In the genomic region with DNA sequence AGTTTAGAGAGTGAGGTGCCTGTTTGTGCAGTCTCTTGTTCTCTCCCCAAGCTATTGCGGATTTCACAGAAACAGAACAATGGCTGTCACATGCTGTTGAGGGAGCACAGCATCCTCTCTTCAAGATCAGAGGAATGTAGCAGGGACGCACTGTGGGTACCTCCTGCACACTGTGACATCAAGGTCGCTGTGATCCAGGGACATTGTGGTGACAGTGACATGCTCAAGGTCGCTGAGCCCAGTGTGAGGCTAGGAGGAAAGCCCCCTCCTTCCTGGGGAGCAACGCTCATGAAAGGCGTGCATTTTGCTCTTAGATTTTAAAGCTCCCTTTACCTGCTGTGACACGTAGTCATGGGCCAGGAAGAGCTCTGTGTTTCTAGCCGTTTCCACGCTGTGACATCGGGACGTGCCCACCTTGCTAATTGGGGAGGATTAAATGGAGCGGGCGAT, we compare ENCODE assay signal across 8 mouse cellular contexts.
DNase-seq lines count a peak whose midpoint lies in the region; ATAC-seq and TF ChIP-seq lines count a peak whose summit lies in the region.

No protein-coding gene starts in this region.

- TF ChIP-seq POLR2A in kidney, adult 2 months (IDR thresholded peaks at IDR 0.05; ENCODE audit: low read depth, low read length) = no peak

- H3K27ac ChIP-seq in kidney, postnatal 0 days = no peak overlapping the region
- no peak overlapping the region for H3K27ac ChIP-seq in kidney, adult 2 months (ENCODE audit: insufficient read depth, low read depth, low read length)
- H3K27ac ChIP-seq in embryonic facial prominence, embryonic 10.5 days (replicated peaks) = peak overlapping the region; percentile 58; the same call in 1 of the 2 replicates
- H3K27ac ChIP-seq in hindbrain, embryonic 10.5 days = peak overlapping the region; percentile 69
- H3K27ac ChIP-seq in midbrain, embryonic 16.5 days (ENCODE audit: low read length) = peak overlapping the region; percentile 97

- no peaks in the 10 kb centered on the region for H3K36me3 ChIP-seq in kidney, postnatal 0 days (ENCODE audit: insufficient read depth, low read length)
- no peaks in the 10 kb centered on the region for H3K36me3 ChIP-seq in kidney, adult 2 months (ENCODE audit: control insufficient read depth, insufficient read depth, low read length)
- H3K36me3 ChIP-seq in embryonic facial prominence, embryonic 10.5 days (replicated peaks) = no peaks in the 10 kb centered on the region
- H3K36me3 ChIP-seq in hindbrain, embryonic 10.5 days = no peaks in the 10 kb centered on the region
- H3K36me3 ChIP-seq in midbrain, embryonic 16.5 days (ENCODE audit: control insufficient read depth, insufficient read depth, low read length) = no peaks in the 10 kb centered on the region

- H3K4me3 ChIP-seq in kidney, postnatal 0 days (replicated peaks; ENCODE audit: low read depth, low read length) = no peak overlapping the region
- H3K4me3 ChIP-seq in kidney, adult 2 months (ENCODE audit: insufficient read depth, low read depth, low read length) = no peak overlapping the region
- peak overlapping the region; percentile 40 for H3K4me3 ChIP-seq in embryonic facial prominence, embryonic 10.5 days
- H3K4me3 ChIP-seq in hindbrain, embryonic 10.5 days = peak overlapping the region; percentile 37
- H3K4me3 ChIP-seq in midbrain, embryonic 16.5 days (ENCODE audit: low read depth, low read length) = no peak overlapping the region

- WGBS in kidney, postnatal 0 days = 11% methylated on average over 13 of the region's 13 CpGs
- 13% methylated on average over 13 of the region's 13 CpGs for WGBS in kidney, adult 2 months
- 5% methylated on average over 13 of the region's 13 CpGs for WGBS in embryonic facial prominence, embryonic 10.5 days
- WGBS in hindbrain, embryonic 10.5 days = 5% methylated on average over 13 of the region's 13 CpGs
- 3% methylated on average over 13 of the region's 13 CpGs for WGBS in midbrain, embryonic 16.5 days

- no peak for TF ChIP-seq CTCF in kidney, postnatal 0 days (IDR thresholded peaks at IDR 0.05; ENCODE audit: low read depth)
- TF ChIP-seq CTCF in kidney, adult 2 months (conservative IDR thresholded peaks at IDR 0.05; ENCODE audit: insufficient read depth, insufficient read length, low read depth, low read length) = no peak

- no peak for ATAC-seq in kidney, postnatal 0 days (replicated peaks; ENCODE audit: low FRiP score, low read depth)
- ATAC-seq in midbrain, embryonic 16.5 days = peak; percentile 71; the same call in 1 of the 2 replicates

- no peak for DNase-seq in kidney, postnatal 0 days (ENCODE audit: low spot score)
- no peak for DNase-seq in kidney, adult 2 months
- no peak for DNase-seq in embryonic facial prominence, embryonic 10.5 days (ENCODE audit: low spot score)
- peak; percentile 4 for DNase-seq in hindbrain, embryonic 10.5 days (ENCODE audit: low spot score)
- no peak for DNase-seq in spleen, postnatal 10 days (ENCODE audit: low spot score in 2 of 2)
- DNase-seq in kidney, postnatal 36 days = no peak
- DNase-seq in thymus, postnatal 14 days = no peak

- no peaks in the 10 kb centered on the region for H3K27me3 ChIP-seq in kidney, postnatal 0 days (ENCODE audit: insufficient read depth, low read length)
- H3K27me3 ChIP-seq in kidney, adult 2 months (replicated peaks; ENCODE audit: control insufficient read depth, insufficient read depth, low read length) = no peaks in the 10 kb centered on the region
- H3K27me3 ChIP-seq in embryonic facial prominence, embryonic 10.5 days (replicated peaks; ENCODE audit: low read depth, poor library complexity, severe bottlenecking) = peaks cover 20% of the 10 kb centered on the region
- H3K27me3 ChIP-seq in hindbrain, embryonic 10.5 days (ENCODE audit: insufficient read depth, poor library complexity, severe bottlenecking) = peaks cover 9% of the 10 kb centered on the region; the same call in 1 of the 2 replicates
- no peaks in the 10 kb centered on the region for H3K27me3 ChIP-seq in midbrain, embryonic 16.5 days (ENCODE audit: control insufficient read depth, insufficient read depth, low read depth, low read length)

- no peaks in the 10 kb centered on the region for H3K9me3 ChIP-seq in kidney, postnatal 0 days (replicated peaks; ENCODE audit: low read length)
- H3K9me3 ChIP-seq in embryonic facial prominence, embryonic 10.5 days = no peaks in the 10 kb centered on the region
- H3K9me3 ChIP-seq in hindbrain, embryonic 10.5 days = no peaks in the 10 kb centered on the region
- H3K9me3 ChIP-seq in midbrain, embryonic 16.5 days (replicated peaks; ENCODE audit: control insufficient read depth, low read length, poor library complexity, severe bottlenecking) = no peaks in the 10 kb centered on the region

- H3K4me2 ChIP-seq in kidney, postnatal 0 days (ENCODE audit: low read length) = peak overlapping the region; percentile 34
- H3K4me2 ChIP-seq in midbrain, embryonic 16.5 days (ENCODE audit: low read length) = peak overlapping the region; percentile 42

- no peak overlapping the region for H3K9ac ChIP-seq in kidney, postnatal 0 days (ENCODE audit: low read depth, low read length)
- H3K9ac ChIP-seq in midbrain, embryonic 16.5 days (ENCODE audit: low read depth, low read length) = peak overlapping the region; percentile 55

- no peaks in the 10 kb centered on the region for H3K4me1 ChIP-seq in kidney, postnatal 0 days (replicated peaks; ENCODE audit: insufficient read depth, low read length)
- H3K4me1 ChIP-seq in kidney, adult 2 months (ENCODE audit: control insufficient read depth, insufficient read depth, low read length) = no peaks in the 10 kb centered on the region
- peaks cover 22% of the 10 kb centered on the region for H3K4me1 ChIP-seq in embryonic facial prominence, embryonic 10.5 days
- peaks cover 22% of the 10 kb centered on the region for H3K4me1 ChIP-seq in hindbrain, embryonic 10.5 days (replicated peaks)
- peaks cover 25% of the 10 kb centered on the region for H3K4me1 ChIP-seq in midbrain, embryonic 16.5 days (ENCODE audit: control insufficient read depth, insufficient read depth, low read length)

Comparison
In these comparisons a context has a peak if more than half of its experiments do, and no peak if none do; other contexts are left out.
1. H3K27ac ChIP-seq: peak in embryonic facial prominence, embryonic 10.5 days (single experiment), hindbrain, embryonic 10.5 days (single experiment) and midbrain, embryonic 16.5 days (single experiment); none in kidney, postnatal 0 days (single experiment) and kidney, adult 2 months (single experiment).
2. H3K4me3 ChIP-seq: peak in embryonic facial prominence, embryonic 10.5 days (single experiment) and hindbrain, embryonic 10.5 days (single experiment); none in kidney, postnatal 0 days (single experiment), kidney, adult 2 months (single experiment) and midbrain, embryonic 16.5 days (single experiment).